Mouse (Mus musculus) cerebellum, adult (tissue): Measurements from ENCODE around the gene Cdc34b.

Experiments used
- ATAC-seq: cut with Nextera tagmentation; 2 replicates; pipeline ENCODE4 v1.9.2; 2017; ENCODE audit warnings: mild to moderate bottlenecking, moderate library complexity, mixed read lengths; ENCODE audit not compliant: insufficient number of reproducible peaks, low FRiP score, low TSS enrichment

Cdc34b gene

DNA sequence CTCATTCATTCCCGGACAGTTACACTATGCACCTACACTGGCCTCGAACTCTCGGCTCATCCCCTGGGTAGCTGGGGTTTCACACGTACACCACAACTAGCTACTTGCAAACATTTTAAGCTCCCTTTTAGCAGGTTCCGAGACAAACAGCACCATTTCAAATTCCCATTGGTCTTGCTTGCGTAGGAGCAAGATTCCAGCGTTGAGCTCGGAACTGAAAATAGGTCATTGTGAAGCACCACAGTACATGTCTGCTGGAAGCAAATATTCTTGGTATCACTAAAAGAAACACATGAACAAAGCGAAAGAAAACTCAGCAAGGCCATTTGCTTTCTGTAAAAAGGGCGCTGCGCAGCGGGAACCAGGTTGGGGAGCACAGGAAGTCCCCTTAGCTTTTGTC is 10.4 kb upstream of the Cdc34b start:
- no peak for ATAC-seq

DNA sequence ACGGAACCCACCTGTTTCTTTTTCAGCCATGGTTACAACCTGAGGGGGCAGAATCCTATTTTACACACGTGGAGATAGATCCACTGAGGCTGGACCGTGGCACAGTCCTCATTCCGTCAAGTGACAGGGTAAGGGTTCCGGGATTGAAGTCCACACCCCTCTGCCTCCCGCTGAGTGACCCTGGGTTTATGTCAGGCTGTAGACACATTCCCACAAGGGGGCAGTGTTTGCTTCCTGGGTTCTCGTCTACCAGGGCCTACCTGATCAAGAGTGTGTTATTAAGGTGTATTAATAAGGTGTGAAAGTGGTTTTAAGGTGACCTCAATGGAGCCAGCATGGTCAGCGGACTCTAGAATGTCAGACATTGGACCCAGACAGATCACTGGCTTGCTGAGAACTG is 8.8 kb upstream of the Cdc34b start:
- ATAC-seq, result no peak

- no peak for ATAC-seq
Observed at GRCm38 (mm10) chr11:94735746-94736145, 5.8 kb upstream of the Cdc34b start.

- ATAC-seq, result no peak
Observed at GRCm38 (mm10) chr11:94752946-94753713, 11.5 kb downstream of the Cdc34b start.

GRCm38 (mm10) chr11:94759916-94760315 is 18.3 kb downstream of the Cdc34b start:
- ATAC-seq, result no peak

- ATAC-seq, result no peak
Observed at GRCm38 (mm10) chr11:94760364-94760763, 18.8 kb downstream of the Cdc34b start.

- no peak for ATAC-seq
Observed at GRCm38 (mm10) chr11:94760799-94761198, 19.2 kb downstream of the Cdc34b start.

DNA sequence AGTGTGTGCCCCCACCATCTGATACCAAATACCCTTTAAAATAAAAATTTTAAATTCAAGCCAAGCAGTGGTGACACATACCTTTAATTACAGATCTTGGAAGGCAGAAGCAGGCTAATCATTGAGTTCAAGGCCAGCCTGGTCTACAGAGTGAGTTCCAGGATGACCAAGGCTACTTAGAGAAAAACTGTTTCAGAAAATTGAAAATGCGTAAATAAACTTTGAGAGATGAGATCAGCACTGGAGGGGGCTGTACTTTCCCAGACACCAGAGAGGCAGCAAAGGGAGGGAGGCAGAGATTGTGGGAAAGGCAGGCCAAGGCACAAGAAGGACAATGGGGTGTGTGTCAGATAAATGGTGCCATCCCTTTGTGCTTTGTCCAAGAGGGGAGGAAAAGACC is 20.7 kb downstream of the Cdc34b start:
- ATAC-seq, result no peak

- ATAC-seq, result no peak
Observed at GRCm38 (mm10) chr11:94762775-94763174, 21.2 kb downstream of the Cdc34b start.

DNA sequence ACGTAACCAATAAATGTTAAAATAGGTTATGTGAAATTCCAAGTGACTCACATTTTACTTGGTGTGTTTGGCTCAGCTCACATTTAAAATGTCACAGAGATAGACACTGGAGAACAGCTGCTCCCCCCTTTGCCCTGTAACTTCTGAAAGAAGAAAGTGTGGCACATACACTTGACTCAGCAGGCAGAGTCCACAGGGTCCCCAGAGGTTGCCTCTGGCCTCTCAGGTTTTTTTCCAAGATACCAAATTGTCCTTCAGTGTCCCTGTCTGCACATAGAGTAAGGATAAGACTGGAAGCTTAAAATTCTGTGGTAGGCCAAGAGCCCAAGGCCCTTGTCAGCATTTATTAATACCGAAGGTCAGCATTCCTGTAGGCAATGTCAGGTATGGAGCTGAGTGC is 25.7 kb downstream of the Cdc34b start:
- ATAC-seq, result no peak

- no peak for ATAC-seq
Observed at GRCm38 (mm10) chr11:94772363-94773055, 30.9 kb downstream of the Cdc34b start.

DNA sequence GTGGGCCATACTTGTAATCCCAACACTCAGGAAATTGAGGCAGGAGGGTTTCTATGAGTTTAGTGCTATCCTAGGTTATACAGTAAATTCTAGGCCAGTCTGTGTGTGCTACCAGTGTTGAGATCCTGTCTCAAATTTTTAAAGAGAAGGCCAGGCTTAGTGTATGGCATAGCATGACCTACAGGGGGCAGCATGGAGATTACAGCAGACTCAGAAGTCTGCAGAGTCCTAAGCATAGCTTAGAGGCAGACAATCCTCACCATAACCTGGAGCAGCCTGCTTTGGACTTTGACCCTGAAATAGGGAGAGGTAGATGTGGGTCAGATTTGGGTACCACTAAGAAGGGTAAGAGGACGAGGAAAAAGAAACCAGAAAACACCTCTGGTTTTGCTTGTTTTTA is 32.3 kb downstream of the Cdc34b start:
- no peak for ATAC-seq

GRCm38 (mm10) chr11:94774887-94775497 is 33.4 kb downstream of the Cdc34b start:
- ATAC-seq, result no peak

DNA sequence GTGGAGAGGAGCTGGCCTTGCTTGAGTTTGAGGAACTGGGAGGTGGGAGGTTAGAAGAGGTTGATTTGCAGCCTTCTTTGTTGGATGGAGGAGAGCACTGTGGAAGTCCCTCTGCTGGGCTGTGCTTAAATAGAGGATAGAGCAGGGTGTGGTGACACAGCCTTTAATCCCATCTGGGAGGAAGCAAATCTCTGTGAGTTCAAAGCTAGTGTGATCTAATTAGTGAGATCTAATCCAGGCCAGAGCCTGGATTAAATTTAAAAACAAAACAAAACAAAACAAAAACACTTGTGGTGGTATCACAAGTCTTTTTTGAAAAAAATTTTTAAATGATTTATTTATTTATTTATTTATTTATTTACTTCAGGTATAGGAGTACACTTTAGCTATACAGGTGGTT is 41.0 kb downstream of the Cdc34b start, which contains the start of gene Tmem92:
Gene Tmem92 (minus strand): TSS at position 101 of the 400 bp plus-strand sequence.
- ATAC-seq, result no peak

DNA sequence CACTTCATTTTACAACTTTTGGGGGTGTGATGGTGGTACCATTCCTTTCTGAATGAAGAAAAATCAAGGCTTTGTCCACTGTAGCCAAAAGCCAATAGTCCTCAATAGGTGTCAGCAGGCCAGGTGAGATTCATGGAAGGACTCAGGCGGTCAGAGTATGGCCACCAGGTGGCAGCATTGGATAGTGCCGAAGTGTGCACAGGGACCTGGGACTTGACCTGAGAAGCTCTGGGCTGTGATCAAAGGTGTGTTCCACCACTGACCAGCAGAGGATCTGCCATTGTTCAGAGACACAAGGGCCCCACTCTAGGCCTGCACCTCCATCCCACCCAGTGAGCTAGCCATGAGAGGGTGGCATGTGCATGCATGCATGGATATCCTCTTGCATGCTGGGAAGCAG is 43.7 kb downstream of the Cdc34b start:
- peak; percentile 56; the same call in 1 of the 2 replicates for ATAC-seq

GRCm38 (mm10) chr11:94791700-94792099 is 50.1 kb downstream of the Cdc34b start:
- no peak for ATAC-seq
